Mouse (Mus musculus) limb, embryonic 15.5 days (tissue): ENCODE data around the gene Gosr1. TPM values are rescaled to one million over a fixed set of nuclear protein-coding genes. Genes with fewer than 3 reads are reported as not detected.
A peak's percentile ranks its signal among the peaks of the same experiment; 100 is the strongest.
"Not testable (repeated sequence)": the region's sequence is repeated elsewhere in the genome, so short reads cannot be mapped to it uniquely, and the experiment has no call there.

Experiments used
- ATAC-seq: fragments of 200-750 bp; cut with Nextera tagmentation; 2 replicates; pipeline ENCODE4 v1.8.0; 2017; ENCODE audit warnings: low read depth, moderate TSS enrichment; ENCODE audit not compliant: insufficient number of reproducible peaks, low FRiP score, low TSS enrichment
- H3K27ac ChIP-seq: fragments of 300-500 bp; sonication (generic); 2 replicates; pipeline ENCODE4 v1.5.1; 2015; ENCODE audit warnings: moderate library complexity, mild to moderate bottlenecking, inconsistent platforms
- H3K27me3 ChIP-seq: fragments of 300-500 bp; sonication (generic); 2 replicates; pipeline ENCODE4 v1.6.1; 2015; ENCODE audit warnings: inconsistent platforms
- H3K36me3 ChIP-seq: fragments of 300-500 bp; sonication (generic); 2 replicates; pipeline ENCODE4 v1.6.1; 2015; ENCODE audit warnings: inconsistent platforms
- H3K4me1 ChIP-seq: fragments of 300-500 bp; sonication (generic); 2 replicates; pipeline ENCODE4 v1.6.1; 2015; ENCODE audit warnings: inconsistent platforms
- H3K4me2 ChIP-seq: fragments of 300-500 bp; sonication (generic); 2 replicates; pipeline ENCODE4 v1.6.1; 2015; ENCODE audit warnings: mild to moderate bottlenecking, inconsistent platforms
- H3K4me3 ChIP-seq: fragments of 300-500 bp; sonication (generic); 2 replicates; pipeline ENCODE4 v1.5.1; 2015; ENCODE audit warnings: mild to moderate bottlenecking, inconsistent platforms
- H3K9ac ChIP-seq: fragments of 300-500 bp; sonication (generic); 2 replicates; pipeline ENCODE4 v1.6.1; 2015; ENCODE audit warnings: inconsistent platforms
- H3K9me3 ChIP-seq: fragments of 300-500 bp; sonication (generic); 2 replicates; pipeline ENCODE4 v1.6.1; 2016; ENCODE audit warnings: inconsistent platforms
- WGBS: fragments of 180-500 bp; shearing (Covaris S2); methylation state at CpG from one replicate; pipeline ENCODE4 v1.1.7; 2015; 5-methylcytosine and 5-hydroxymethylcytosine counted together
- polyA plus RNA-seq: library from polyadenylated mRNA; unstranded; fragments of >200 nt; fragmentation: Nextera tagmentation; extraction: Ambion mirVana; gene quantifications from 2 replicates; pipeline ENCODE4 v1.2.1, GENCODE M21; 2015

The Gosr1 gene
- polyA plus RNA-seq, 1 experiment from 2014 or later, result 23.1 TPM

DNA sequence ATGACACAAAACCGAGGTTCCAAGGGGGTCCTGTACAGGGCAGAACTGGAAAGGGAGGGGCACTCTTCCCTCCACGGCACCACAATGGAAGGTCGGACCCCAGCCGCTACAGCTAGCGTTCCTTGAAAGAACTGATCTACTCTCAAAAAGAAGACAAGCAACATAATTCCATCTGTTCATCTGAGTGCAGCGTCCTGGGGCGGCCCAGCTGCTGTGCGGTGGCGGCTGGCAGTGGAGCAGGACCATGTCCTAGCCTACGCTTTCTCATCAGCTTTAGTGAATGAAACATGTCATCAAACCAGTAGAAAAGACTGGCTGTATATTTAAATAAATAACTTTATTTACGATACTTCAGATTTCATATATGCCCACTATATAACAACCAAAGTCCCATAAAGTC lies 35.3 kb downstream of the Gosr1 start:
- no peaks in the 10 kb centered on the region for H3K27me3 ChIP-seq
- peaks cover 55% of the 10 kb centered on the region for H3K36me3 ChIP-seq
- H3K9ac ChIP-seq, result no peak overlapping the region
- no peak overlapping the region for H3K4me3 ChIP-seq
- 0 out of 2 replicates have a peak, but pooled peaks cover 2% of the 10 kb centered on the region for H3K4me1 ChIP-seq
- no peak for ATAC-seq
- no peak overlapping the region for H3K4me2 ChIP-seq
- WGBS, result 92% methylated on average over 11 of the region's 11 CpGs
- no peaks in the 10 kb centered on the region for H3K9me3 ChIP-seq
- H3K27ac ChIP-seq, result no peak overlapping the region

DNA sequence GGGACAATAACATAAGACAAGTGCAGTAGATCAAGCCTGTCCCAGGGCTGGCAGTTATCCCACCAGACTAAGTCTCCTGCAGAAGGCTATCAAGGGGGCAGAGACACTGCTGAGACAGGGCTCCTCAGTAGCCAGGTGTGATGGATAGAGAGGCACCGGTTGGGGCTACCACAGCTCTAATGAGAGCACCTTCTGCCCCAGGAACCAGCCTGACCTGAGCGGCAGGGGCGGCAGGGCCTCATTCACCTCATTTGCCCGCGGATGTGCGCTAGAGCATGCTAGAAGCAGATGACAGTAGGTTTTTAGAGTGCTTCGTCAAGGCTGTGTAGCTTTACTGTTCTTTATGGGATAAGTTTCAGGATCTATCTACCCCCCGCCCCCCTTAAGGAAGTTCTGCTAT lies 39.5 kb downstream of the Gosr1 start:
- H3K9ac ChIP-seq, result no peak overlapping the region
- H3K4me2 ChIP-seq, result no peak overlapping the region
- 78% methylated on average over 8 of the region's 8 CpGs for WGBS
- H3K4me1 ChIP-seq, result 0 out of 2 replicates have a peak, but pooled peaks cover 2% of the 10 kb centered on the region
- H3K27ac ChIP-seq, result no peak overlapping the region
- H3K27me3 ChIP-seq, result no peaks in the 10 kb centered on the region
- no peaks in the 10 kb centered on the region for H3K9me3 ChIP-seq
- H3K4me3 ChIP-seq, result no peak overlapping the region
- peaks cover 15% of the 10 kb centered on the region for H3K36me3 ChIP-seq
- ATAC-seq, result no peak

DNA sequence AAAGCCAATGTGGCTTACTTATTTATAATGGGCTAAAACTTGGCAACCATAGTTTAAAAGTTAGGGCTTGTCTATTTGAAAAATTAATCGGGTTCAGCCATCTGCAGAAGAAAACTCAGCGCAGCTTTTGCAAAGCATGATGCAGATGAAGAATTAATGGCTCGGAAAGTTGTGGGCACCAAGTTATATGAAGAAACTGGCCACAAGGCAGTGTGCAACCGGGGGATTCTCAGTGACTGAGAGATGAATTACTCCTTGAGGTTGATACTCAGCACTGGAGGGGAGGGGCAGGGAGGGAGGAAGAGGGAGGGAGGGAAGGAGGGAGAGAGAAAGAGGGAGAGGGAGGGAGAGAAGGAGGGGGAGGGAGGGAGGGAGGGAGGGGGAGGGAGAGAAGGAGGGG lies 46.4 kb downstream of the Gosr1 start:
- Histone ChIP-seq H3K4me2 (no peak overlapping the region), H3K27me3 (no peaks in the 10 kb centered on the region)
- no peak for ATAC-seq

DNA sequence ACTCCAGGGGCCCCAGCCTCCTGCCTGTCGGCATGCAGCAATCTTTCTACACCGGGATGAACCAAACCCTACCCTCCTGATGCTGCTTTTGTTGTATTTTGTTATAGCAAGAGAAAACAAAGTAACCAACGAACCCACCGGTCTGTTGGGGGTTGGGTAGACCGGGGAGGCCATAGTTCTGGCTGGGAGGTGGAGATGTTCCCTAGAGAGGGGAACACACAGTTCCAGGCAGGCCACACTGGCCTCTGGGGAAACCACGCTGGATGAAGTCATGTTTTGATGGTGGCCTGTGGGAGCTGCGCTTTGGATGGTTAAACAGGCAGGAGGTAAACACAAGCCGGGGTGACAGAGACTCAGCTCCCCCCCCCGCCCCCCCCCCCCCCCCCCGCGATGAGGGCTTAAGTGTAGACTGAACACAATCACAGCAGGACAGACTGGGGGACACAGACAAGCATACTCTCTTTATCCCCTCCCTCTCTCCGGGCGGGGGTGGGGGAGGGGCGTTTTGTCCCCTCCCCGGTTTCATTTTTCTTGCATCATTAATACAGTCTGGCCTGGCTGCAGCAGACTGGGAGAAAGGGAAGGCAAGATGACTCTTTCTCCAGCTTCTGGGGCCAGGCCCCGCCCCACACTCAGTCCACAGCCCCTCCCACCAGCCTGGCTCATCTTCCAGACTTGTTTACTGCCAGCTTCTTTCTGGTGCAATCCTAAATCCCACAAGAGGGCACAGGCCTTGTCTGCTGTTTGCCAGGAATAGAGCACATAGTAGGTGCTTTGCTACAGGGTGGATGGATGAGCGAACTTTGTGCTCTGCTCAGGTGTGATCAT lies 53.5 kb downstream of the Gosr1 start:
- ATAC-seq, result peak; percentile 16; the same call in 1 of the 2 replicates
- Histone ChIP-seq H3K27ac (no peak overlapping the region), H3K4me3 (no peak overlapping the region), H3K9me3 (no peaks in the 10 kb centered on the region), H3K27me3 (no peaks in the 10 kb centered on the region), H3K36me3 (no peaks in the 10 kb centered on the region), H3K4me2 (no peak overlapping the region), H3K9ac (no peak overlapping the region), H3K4me1 (peaks cover 4% of the 10 kb centered on the region)
- WGBS, result 28% methylated on average over 15 of the region's 17 CpGs

More for the DNA sequence above, 46.4 kb downstream of the Gosr1 start:
- Histone ChIP-seq H3K4me1 (no peaks in the 10 kb centered on the region), H3K4me3 (no peak overlapping the region), H3K36me3 (no peaks in the 10 kb centered on the region), H3K9ac (no peak overlapping the region), H3K9me3 (no peaks in the 10 kb centered on the region), H3K27ac (no peak overlapping the region)
- WGBS, result 71% methylated on average over 4 of the region's 4 CpGs

DNA sequence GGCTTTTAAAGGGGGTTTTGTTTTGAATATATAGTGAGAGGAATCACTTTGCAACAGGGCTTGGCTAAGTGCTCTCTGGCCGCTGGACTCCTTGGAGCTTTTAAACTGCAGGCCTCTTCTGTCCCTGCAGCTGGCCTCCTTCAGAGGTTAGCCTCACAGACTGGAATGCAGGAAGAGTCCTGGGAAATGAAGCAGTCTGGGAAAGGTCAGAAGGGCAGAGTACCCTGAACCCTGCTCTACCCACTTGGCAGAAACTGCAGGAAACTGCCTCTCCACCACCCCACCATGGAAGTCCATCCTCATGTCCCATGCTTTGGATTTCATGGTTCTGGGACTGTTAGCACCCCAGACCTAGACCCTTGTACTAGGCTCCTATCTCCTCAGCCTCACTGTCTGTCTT lies 54.5 kb downstream of the Gosr1 start:
- Histone ChIP-seq H3K36me3 (no peaks in the 10 kb centered on the region), H3K9me3 (no peaks in the 10 kb centered on the region), H3K4me1 (peaks cover 4% of the 10 kb centered on the region), H3K27me3 (no peaks in the 10 kb centered on the region), H3K27ac (no peak overlapping the region), H3K4me3 (no peak overlapping the region), H3K4me2 (no peak overlapping the region), H3K9ac (no peak overlapping the region)
- WGBS, result 58% methylated on average over 1 of the region's 1 CpGs
- no peak for ATAC-seq

DNA sequence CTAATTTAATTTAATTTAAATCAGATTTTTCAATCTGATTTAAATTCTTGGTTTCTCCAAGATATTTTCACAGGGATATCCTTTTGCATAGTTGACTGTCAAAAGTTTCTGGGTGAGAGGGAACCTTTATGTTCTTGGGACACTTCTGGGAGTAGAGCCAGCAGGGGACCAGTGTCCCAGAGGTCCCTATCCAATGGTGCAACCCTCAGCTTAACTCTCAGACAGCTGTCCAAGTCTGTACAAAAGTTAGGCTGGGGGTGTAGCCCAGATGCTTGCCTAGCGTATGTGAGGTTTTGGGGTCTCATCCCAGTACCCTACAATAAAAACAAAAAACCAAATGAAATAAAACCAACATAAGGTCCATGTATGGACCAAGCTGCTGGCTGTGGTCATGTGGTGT lies 55.3 kb downstream of the Gosr1 start:
- peaks cover 4% of the 10 kb centered on the region for H3K4me1 ChIP-seq
- H3K9me3 ChIP-seq, result no peaks in the 10 kb centered on the region
- H3K27ac ChIP-seq, result no peak overlapping the region
- no peak for ATAC-seq
- 64% methylated on average over 1 of the region's 1 CpGs for WGBS
- H3K9ac ChIP-seq, result no peak overlapping the region
- no peaks in the 10 kb centered on the region for H3K36me3 ChIP-seq
- H3K27me3 ChIP-seq, result no peaks in the 10 kb centered on the region
- H3K4me3 ChIP-seq, result no peak overlapping the region
- H3K4me2 ChIP-seq, result no peak overlapping the region

DNA sequence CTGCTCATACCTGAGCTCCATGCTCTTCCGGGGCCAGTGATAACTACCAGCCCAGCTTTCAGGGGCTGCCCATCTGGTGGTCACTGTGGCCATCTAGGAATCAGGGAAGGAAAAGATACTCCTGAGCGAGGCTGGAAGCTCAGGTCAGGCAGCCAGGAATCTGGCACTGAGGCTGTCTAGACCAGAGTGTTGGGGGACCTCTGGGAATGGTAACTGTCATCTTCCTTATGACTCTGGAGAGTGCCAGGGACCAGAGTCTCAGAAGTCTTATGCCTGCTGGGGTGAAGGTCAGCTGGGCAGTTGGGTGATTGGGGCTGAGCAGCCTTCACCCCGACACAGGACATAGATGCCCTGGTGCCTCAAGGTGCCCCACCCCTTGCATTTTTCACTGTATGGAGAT lies 55.7 kb downstream of the Gosr1 start:
- no peaks in the 10 kb centered on the region for H3K9me3 ChIP-seq
- H3K4me1 ChIP-seq, result peaks cover 4% of the 10 kb centered on the region
- H3K4me3 ChIP-seq, result no peak overlapping the region
- 84% methylated on average over 3 of the region's 3 CpGs for WGBS
- no peak overlapping the region for H3K4me2 ChIP-seq
- no peaks in the 10 kb centered on the region for H3K36me3 ChIP-seq
- ATAC-seq, result no peak
- no peaks in the 10 kb centered on the region for H3K27me3 ChIP-seq
- H3K27ac ChIP-seq, result no peak overlapping the region
- no peak overlapping the region for H3K9ac ChIP-seq

DNA sequence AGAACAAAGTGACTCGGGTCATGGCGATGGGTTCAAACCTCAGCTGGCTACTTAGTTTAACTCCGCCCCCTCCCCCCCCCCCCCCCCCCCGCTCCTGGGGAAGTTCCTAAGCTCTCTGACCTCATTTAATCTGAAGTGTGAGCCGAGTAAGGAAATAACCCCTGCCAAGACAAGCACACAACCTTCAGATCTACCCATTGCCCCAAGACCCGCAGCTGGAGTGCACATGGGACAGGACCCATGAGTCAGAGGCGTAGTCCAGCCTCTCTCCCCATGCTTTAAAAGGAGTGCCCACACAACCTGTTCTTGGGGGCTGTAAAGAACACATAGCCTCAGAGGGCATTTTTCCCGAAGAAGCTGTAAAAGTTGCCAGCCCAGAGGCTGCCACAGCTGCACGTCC lies 63.8 kb downstream of the Gosr1 start:
- H3K27me3 ChIP-seq, result no peaks in the 10 kb centered on the region
- no peaks in the 10 kb centered on the region for H3K9me3 ChIP-seq
- H3K36me3 ChIP-seq, result no peaks in the 10 kb centered on the region
- no peak overlapping the region for H3K9ac ChIP-seq
- no peak overlapping the region for H3K4me3 ChIP-seq
- 0 out of 2 replicates have a peak overlapping the region, but pooled peaks have one; percentile 13 for H3K4me2 ChIP-seq
- no peak for ATAC-seq
- H3K4me1 ChIP-seq, result peaks cover 7% of the 10 kb centered on the region
- H3K27ac ChIP-seq, result no peak overlapping the region
- WGBS, result 32% methylated on average over 8 of the region's 9 CpGs

DNA sequence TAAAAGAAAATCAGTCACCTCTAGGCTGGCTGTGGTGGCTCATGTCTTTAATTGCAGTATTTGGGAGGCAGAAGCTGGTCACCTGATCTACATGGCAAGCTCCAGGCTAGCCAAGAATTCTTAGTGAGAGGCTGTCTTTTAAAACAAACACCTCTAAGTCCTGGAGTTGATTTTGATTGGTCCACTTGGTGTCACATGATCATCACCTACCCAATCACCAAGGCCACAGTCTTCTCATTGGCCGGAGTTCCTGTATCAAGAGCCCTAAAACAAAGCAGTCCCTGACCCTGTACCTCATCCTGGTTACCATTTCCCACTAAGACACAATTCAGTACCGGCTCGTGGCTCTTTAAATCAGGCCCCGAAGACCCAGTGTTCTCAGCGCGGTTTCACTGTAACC lies 67.6 kb downstream of the Gosr1 start:
- no peak for ATAC-seq
- Histone ChIP-seq H3K9ac (no peak overlapping the region), H3K4me3 (no peak overlapping the region), H3K4me2 (no peak overlapping the region), H3K27me3 (0 out of 2 replicates have a peak, but pooled peaks cover 3% of the 10 kb centered on the region), H3K36me3 (no peaks in the 10 kb centered on the region), H3K27ac (no peak overlapping the region), H3K9me3 (no peaks in the 10 kb centered on the region), H3K4me1 (peaks cover 7% of the 10 kb centered on the region)
- WGBS, result 59% methylated on average over 6 of the region's 6 CpGs

DNA sequence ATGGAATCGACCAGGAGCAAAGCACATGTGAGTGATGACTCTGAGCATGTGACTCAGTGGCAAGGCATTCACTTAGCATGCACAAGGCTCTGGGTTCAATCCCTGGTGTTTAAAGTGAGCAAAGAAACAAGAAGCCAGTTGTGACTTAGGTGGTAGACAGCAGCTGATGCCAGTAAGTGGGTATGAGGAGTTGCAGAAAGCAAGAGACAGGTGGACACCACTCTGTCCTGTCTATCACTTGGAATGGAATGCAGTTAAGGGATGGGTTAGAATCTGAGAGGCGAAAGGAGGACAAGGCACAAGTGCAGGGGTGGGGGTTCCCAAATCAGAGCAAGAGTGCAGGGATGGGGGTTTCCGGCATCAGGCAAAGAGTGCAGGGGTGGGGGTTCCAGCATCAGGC lies 71.3 kb downstream of the Gosr1 start:
- 73% methylated on average over 3 of the region's 3 CpGs for WGBS
- Histone ChIP-seq H3K27me3 (0 out of 2 replicates have a peak, but pooled peaks cover 3% of the 10 kb centered on the region), H3K4me1 (no peaks in the 10 kb centered on the region), H3K4me3 (no peak overlapping the region), H3K36me3 (no peaks in the 10 kb centered on the region), H3K4me2 (no peak overlapping the region), H3K9ac (no peak overlapping the region), H3K27ac (no peak overlapping the region), H3K9me3 (no peaks in the 10 kb centered on the region)
- no peak for ATAC-seq

DNA sequence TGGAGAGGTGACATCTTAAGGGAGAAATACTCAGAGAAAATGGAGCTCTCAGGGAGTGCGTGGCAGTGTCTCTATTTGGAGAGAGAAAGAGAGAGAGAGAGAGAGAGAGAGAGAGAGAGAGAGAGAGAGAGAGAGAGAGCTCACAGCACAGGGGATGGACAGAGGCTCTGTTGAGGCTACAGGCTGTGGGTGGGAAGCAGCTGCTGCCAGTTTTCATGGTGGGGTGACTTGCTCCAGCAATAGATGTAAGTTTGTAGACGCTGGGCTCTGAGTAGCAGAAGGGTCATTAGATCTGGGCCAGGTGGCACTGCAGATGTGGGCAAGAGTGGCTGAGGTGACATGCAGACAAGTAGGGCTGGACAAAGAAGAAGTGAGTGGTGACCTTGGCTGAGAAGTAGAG lies 77.8 kb downstream of the Gosr1 start:
- no peaks in the 10 kb centered on the region for H3K4me1 ChIP-seq
- WGBS, result 69% methylated on average over 2 of the region's 2 CpGs
- H3K9ac ChIP-seq, result no peak overlapping the region
- peaks cover 3% of the 10 kb centered on the region; the same call in 1 of the 2 replicates for H3K27me3 ChIP-seq
- no peak for ATAC-seq
- no peaks in the 10 kb centered on the region for H3K9me3 ChIP-seq
- H3K4me2 ChIP-seq, result no peak overlapping the region
- H3K27ac ChIP-seq, result no peak overlapping the region
- H3K4me3 ChIP-seq, result no peak overlapping the region
- no peaks in the 10 kb centered on the region for H3K36me3 ChIP-seq

DNA sequence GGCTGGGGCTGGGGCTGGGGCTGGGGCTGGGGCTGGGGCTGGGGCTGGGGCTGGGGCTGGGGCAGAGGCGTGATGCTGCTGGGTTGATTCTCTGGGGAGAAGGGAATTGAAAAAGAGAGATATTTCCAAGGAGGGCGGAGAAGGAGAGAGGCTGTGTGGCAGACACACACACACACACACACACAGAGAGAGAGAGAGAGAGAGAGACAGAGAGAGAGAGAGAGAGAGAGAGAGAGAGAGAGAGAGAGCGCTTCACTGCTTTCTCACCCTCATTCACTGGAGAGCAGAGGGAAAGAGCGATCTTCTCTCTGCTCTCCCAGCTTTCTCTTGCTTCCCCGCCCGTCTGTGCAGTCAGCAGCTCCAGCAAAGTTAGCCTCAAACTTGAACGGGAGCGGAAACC lies 83.9 kb downstream of the Gosr1 start, which contains the start of gene Trarg1:
TSS of gene Trarg1 (plus strand) at position 301 of the 400 bp plus-strand sequence.
- H3K36me3 ChIP-seq, H3K4me1 ChIP-seq, H3K4me2 ChIP-seq, H3K4me3 ChIP-seq, H3K9ac ChIP-seq, H3K27ac ChIP-seq, ATAC-seq, H3K9me3 ChIP-seq: not testable (repeated sequence)
- H3K27me3 ChIP-seq, result peaks cover 16% of the 10 kb centered on the region
- 47% methylated on average over 8 of the region's 8 CpGs for WGBS
